Mouse (Mus musculus): ENCODE results near the gene Olig2. TPM values are rescaled to one million over a fixed set of nuclear protein-coding genes. Genes with fewer than 3 reads are reported as not detected.

Olig2 gene
- total and polyA plus RNA-seq, 3 experiments: not detected

DNA sequence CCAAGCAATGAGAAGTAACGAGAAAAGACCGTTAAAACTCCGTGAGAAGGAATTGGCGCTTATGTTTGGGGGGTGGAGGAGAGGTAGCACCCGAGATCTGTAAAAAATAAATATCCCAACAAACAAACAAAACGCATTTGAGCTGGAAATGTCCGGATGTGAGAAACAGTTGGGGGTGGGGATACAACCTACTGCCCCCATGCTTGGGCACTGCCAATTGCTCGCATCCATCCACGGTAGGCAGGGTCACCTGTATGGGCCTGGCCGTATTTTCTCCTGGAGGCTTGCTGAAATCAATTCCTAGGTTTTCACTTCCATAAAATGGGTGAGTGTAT, 1.2 kb upstream of the Olig2 start:
- Histone ChIP-seq H3K27ac (ENCODE audit: insufficient read depth, low read depth) (no peak overlapping the region), H3K4me2 (ENCODE audit: insufficient read depth, low read depth, poor library complexity, severe bottlenecking) (no peak overlapping the region), H3K4me3 (replicated peaks in 1 of 3; ENCODE audit: low read depth in 2 of 3, low read length in 2 of 3, poor library complexity in 1 of 3) (no peak overlapping the region), H3K4me1 (ENCODE audit: control insufficient read depth in 1 of 2, insufficient read depth in 2 of 2) (no peaks in the 10 kb centered on the region), H3K27me3 (replicated peaks) (peaks cover 26% of the 10 kb centered on the region), H3K79me2 (replicated peaks; ENCODE audit: control insufficient read depth, extremely low read depth, insufficient read depth, poor library complexity, severe bottlenecking) (no peaks in the 10 kb centered on the region), H3K9ac (ENCODE audit: insufficient read depth, low read depth) (no peak overlapping the region), H3K9me3 (replicated peaks; ENCODE audit: low read length) (peaks cover 38% of the 10 kb centered on the region), H3K36me3 (replicated peaks in 1 of 2; ENCODE audit: control insufficient read depth in 1 of 2, insufficient read depth in 1 of 2, low read length in 1 of 2) (no peaks in the 10 kb centered on the region)
- DNase-seq (ENCODE audit: extremely low read depth): no peak
- dilution Hi-C loops (cut with MboI; ENCODE audit: extremely low pct_ligation_motif_present, extremely low pct_unique_long_range_greater_than_20kb, low sequenced_read_pairs): no loop called here
- in situ Hi-C loops (cut with MboI; ENCODE audit: low pct_ligation_motif_present, low pct_unique_long_range_greater_than_20kb, low sequenced_read_pairs): no loop called here
- TF ChIP-seq RCOR1 (conservative IDR thresholded peaks at IDR 0.05; ENCODE audit: low read depth, low read length): no peak

- Histone ChIP-seq H3K9ac (ENCODE audit: insufficient read depth, low read depth) (no peak overlapping the region), H3K4me2 (ENCODE audit: insufficient read depth, low read depth, poor library complexity, severe bottlenecking) (no peak overlapping the region), H3K79me2 (replicated peaks; ENCODE audit: control insufficient read depth, extremely low read depth, insufficient read depth, poor library complexity, severe bottlenecking) (no peaks in the 10 kb centered on the region), H3K4me3 (replicated peaks in 1 of 3; ENCODE audit: low read depth in 2 of 3, low read length in 2 of 3, poor library complexity in 1 of 3) (no peak overlapping the region), H3K36me3 (replicated peaks in 1 of 2; ENCODE audit: control insufficient read depth in 1 of 2, insufficient read depth in 1 of 2, low read length in 1 of 2) (no peaks in the 10 kb centered on the region), H3K9me3 (replicated peaks; ENCODE audit: low read length) (peaks cover 38% of the 10 kb centered on the region), H3K27ac (ENCODE audit: insufficient read depth, low read depth) (no peak overlapping the region), H3K4me1 (ENCODE audit: control insufficient read depth in 1 of 2, insufficient read depth in 2 of 2) (no peaks in the 10 kb centered on the region), H3K27me3 (replicated peaks) (peaks cover 25% of the 10 kb centered on the region)
- in situ Hi-C loops (cut with MboI; ENCODE audit: low pct_ligation_motif_present, low pct_unique_long_range_greater_than_20kb, low sequenced_read_pairs): no loop called here
- TF ChIP-seq EP300 (IDR thresholded peaks at IDR 0.05; ENCODE audit: low read length) (no peak), ZKSCAN1 (IDR thresholded peaks at IDR 0.05; ENCODE audit: borderline replicate concordance, low read depth, low read length) (no peak)
- dilution Hi-C loops (cut with MboI; ENCODE audit: extremely low pct_ligation_motif_present, extremely low pct_unique_long_range_greater_than_20kb, low sequenced_read_pairs): no loop called here
- no peak for DNase-seq (ENCODE audit: extremely low read depth)
Observed at GRCm38 (mm10) chr16:91224481-91225232, 600 bp upstream of the Olig2 start.

DNA sequence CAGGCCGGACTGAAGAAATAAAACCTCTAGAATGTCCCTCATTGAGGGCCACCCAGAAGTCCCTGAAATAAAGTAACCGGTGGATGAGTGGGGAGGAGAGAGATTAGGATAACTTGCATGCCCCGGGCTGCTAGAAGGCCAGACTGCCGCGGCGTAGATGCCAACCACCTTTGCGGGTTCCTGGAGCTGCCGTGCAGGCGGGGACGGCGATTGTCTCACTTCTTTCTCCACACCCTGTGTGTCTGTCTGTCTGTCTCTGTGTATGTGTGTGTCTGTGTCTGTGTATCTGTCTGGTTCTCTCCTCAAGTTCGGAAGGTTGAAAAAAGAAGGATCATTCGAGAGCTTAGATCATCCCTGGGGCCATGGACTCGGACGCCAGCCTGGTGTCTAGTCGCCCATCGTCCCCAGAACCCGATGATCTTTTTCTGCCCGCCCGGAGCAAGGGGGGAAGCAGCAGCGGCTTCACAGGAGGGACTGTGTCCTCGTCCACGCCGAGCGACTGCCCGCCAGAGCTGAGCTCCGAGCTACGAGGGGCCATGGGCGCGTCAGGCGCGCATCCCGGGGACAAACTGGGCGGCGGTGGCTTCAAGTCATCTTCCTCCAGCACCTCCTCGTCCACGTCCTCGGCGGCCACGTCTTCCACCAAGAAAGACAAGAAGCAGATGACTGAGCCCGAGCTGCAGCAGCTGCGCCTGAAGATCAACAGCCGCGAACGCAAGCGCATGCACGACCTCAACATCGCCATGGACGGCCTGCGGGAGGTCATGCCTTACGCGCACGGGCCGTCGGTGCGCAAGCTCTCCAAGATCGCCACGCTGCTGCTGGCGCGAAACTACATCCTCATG, 1.0 kb downstream of the Olig2 start:
- DNase-seq (ENCODE audit: extremely low read depth): no peak
- in situ Hi-C loops (cut with MboI; ENCODE audit: low pct_ligation_motif_present, low pct_unique_long_range_greater_than_20kb, low sequenced_read_pairs) (no loop called here), dilution Hi-C loops (cut with MboI; ENCODE audit: extremely low pct_ligation_motif_present, extremely low pct_unique_long_range_greater_than_20kb, low sequenced_read_pairs) (no loop called here)
- Histone ChIP-seq H3K27ac (ENCODE audit: insufficient read depth, low read depth) (no peak overlapping the region), H3K4me1 (ENCODE audit: control insufficient read depth in 1 of 2, insufficient read depth in 2 of 2) (no peaks in the 10 kb centered on the region), H3K9ac (ENCODE audit: insufficient read depth, low read depth) (no peak overlapping the region), H3K9me3 (replicated peaks; ENCODE audit: low read length) (peaks cover 38% of the 10 kb centered on the region), H3K79me2 (replicated peaks; ENCODE audit: control insufficient read depth, extremely low read depth, insufficient read depth, poor library complexity, severe bottlenecking) (no peaks in the 10 kb centered on the region), H3K4me3 (replicated peaks in 1 of 3; ENCODE audit: low read depth in 2 of 3, low read length in 2 of 3, poor library complexity in 1 of 3) (no peak overlapping the region), H3K36me3 (replicated peaks in 1 of 2; ENCODE audit: control insufficient read depth in 1 of 2, insufficient read depth in 1 of 2, low read length in 1 of 2) (no peaks in the 10 kb centered on the region), H3K4me2 (ENCODE audit: insufficient read depth, low read depth, poor library complexity, severe bottlenecking) (no peak overlapping the region), H3K27me3 (replicated peaks) (peaks cover 37% of the 10 kb centered on the region)
- no peak for TF ChIP-seq NELFE (IDR thresholded peaks at IDR 0.05; ENCODE audit: low read depth, low read length)
- TF ChIP-seq ELF1 (IDR thresholded peaks at IDR 0.05; ENCODE audit: low read depth, low read length): no peak
- TF ChIP-seq CTCF (conservative IDR thresholded peaks at IDR 0.05 in 1 of 2, IDR thresholded peaks at IDR 0.05 in 1 of 2; ENCODE audit: low read depth in 2 of 2, low read length in 2 of 2): no peak
- no peak for TF ChIP-seq ZMIZ1 (IDR thresholded peaks at IDR 0.05; ENCODE audit: low read depth, low read length)
- no peak for TF ChIP-seq RCOR1 (conservative IDR thresholded peaks at IDR 0.05; ENCODE audit: low read depth, low read length)
- TF ChIP-seq EP300 (IDR thresholded peaks at IDR 0.05; ENCODE audit: low read length): no peak
- no peak for TF ChIP-seq MAX (IDR thresholded peaks at IDR 0.05; ENCODE audit: low read length)
- no peak for TF ChIP-seq PAX5 (IDR thresholded peaks at IDR 0.05; ENCODE audit: low read length)
- no peak for TF ChIP-seq NRF1 (IDR thresholded peaks at IDR 0.05; ENCODE audit: low read depth, low read length)
- no peak for TF ChIP-seq ZKSCAN1 (IDR thresholded peaks at IDR 0.05; ENCODE audit: borderline replicate concordance, low read depth, low read length)
- no peak for TF ChIP-seq TCF12 (IDR thresholded peaks at IDR 0.05; ENCODE audit: low read depth, low read length)
- no peak for TF ChIP-seq POLR2A (IDR thresholded peaks at IDR 0.05; ENCODE audit: low read depth, low read length)
- no peak for TF ChIP-seq UBTF (IDR thresholded peaks at IDR 0.05; ENCODE audit: low read depth, low read length)
- TF ChIP-seq USF2 (conservative IDR thresholded peaks at IDR 0.05; ENCODE audit: low read depth, low read length): no peak
